Mouse (Mus musculus): Measurements from ENCODE around the gene Optc. TPM values are rescaled to one million over a fixed set of nuclear protein-coding genes. Genes with fewer than 3 reads are reported as not detected.

Gene Optc
- total and polyA plus RNA-seq, 3 experiments, result 0.27 to 0.53 TPM; not detected in 1

GRCm38 (mm10) chr1:133908659-133909575 lies 1.1 kb upstream of the Optc start (continued):
- TF ChIP-seq ELF1 (IDR thresholded peaks at IDR 0.05; ENCODE audit: low read depth, low read length) (peak; percentile 45; the same call in 1 of the 2 replicates), MYB (IDR thresholded peaks at IDR 0.05; ENCODE audit: low read depth, low read length) (no peak), HCFC1 (IDR thresholded peaks at IDR 0.05; ENCODE audit: low read depth, low read length) (peak; percentile 57; the same call in 1 of the 2 replicates), MXI1 (IDR thresholded peaks at IDR 0.05; ENCODE audit: low read depth, low read length) (peak; percentile 55), MAX (IDR thresholded peaks at IDR 0.05; ENCODE audit: low read length) (peak; percentile 49), ETS1 (IDR thresholded peaks at IDR 0.05; ENCODE audit: low read depth, low read length) (peak; percentile 62), E2F4 (IDR thresholded peaks at IDR 0.05; ENCODE audit: borderline replicate concordance, low read depth, low read length) (no peak), MYC (IDR thresholded peaks at IDR 0.05; ENCODE audit: low read depth, low read length) (peak; percentile 79; the same call in 1 of the 2 replicates)

GRCm38 (mm10) chr1:133906420-133906819 lies 1.4 kb downstream of the Optc start:
- Histone ChIP-seq H3K27ac (ENCODE audit: control insufficient read depth, low read depth, low read length) (no peak overlapping the region), H3K27me3 (ENCODE audit: control insufficient read depth in 1 of 2, insufficient read depth in 2 of 2, low read length in 2 of 2) (no peaks in the 10 kb centered on the region)

GRCm38 (mm10) chr1:133900825-133901224 lies 7.0 kb downstream of the Optc start:
- peaks cover 0 to 5% of the 10 kb centered on the region in 2 experiments; a peak in 2 of 4 replicates for H3K36me3 ChIP-seq (ENCODE audit: control insufficient read depth in 1 of 2, insufficient read depth in 2 of 2, low read length in 2 of 2)
- H3K27ac ChIP-seq (ENCODE audit: control insufficient read depth, low read depth, low read length), result no peak overlapping the region
- DNase-seq (ENCODE audit: low read depth, low spot score), result no peak
- no peaks in the 10 kb centered on the region for H3K9me3 ChIP-seq (replicated peaks; ENCODE audit: insufficient read depth, low read length)
- H3K79me2 ChIP-seq (ENCODE audit: control insufficient read depth, insufficient read depth, low read length, poor library complexity), result no peaks in the 10 kb centered on the region
- H3K27me3 ChIP-seq (ENCODE audit: control insufficient read depth in 1 of 2, insufficient read depth in 2 of 2, low read length in 2 of 2), result no peaks in the 10 kb centered on the region
- peaks cover 0 to 14% of the 10 kb centered on the region in 2 experiments; a peak in 2 of 4 replicates for H3K4me1 ChIP-seq (ENCODE audit: control insufficient read depth in 1 of 2, insufficient read depth in 2 of 2, low read length in 2 of 2)
- H3K4me3 ChIP-seq (ENCODE audit: control insufficient read depth in 1 of 2, insufficient read depth in 1 of 2, low read depth in 2 of 2, low read length in 2 of 2), result no peak overlapping the region
- H3K9ac ChIP-seq (ENCODE audit: control insufficient read depth, low read depth, low read length, poor library complexity, severe bottlenecking), result no peak overlapping the region
- TF ChIP-seq TAL1 (IDR thresholded peaks at IDR 0.05; ENCODE audit: low read length) (no peak), EP300 (IDR thresholded peaks at IDR 0.05; ENCODE audit: low read depth in 1 of 2, low read length in 2 of 2) (no peak), GABPA (IDR thresholded peaks at IDR 0.05; ENCODE audit: low read depth, low read length) (no peak), TCF12 (IDR thresholded peaks at IDR 0.05; ENCODE audit: low read depth, low read length) (no peak), HCFC1 (IDR thresholded peaks at IDR 0.05; ENCODE audit: low read depth, low read length) (no peak), ETS1 (IDR thresholded peaks at IDR 0.05; ENCODE audit: low read depth, low read length) (no peak), ZMIZ1 (IDR thresholded peaks at IDR 0.05; ENCODE audit: low read depth, low read length) (no peak), ZC3H11A (IDR thresholded peaks at IDR 0.05; ENCODE audit: low read depth, low read length) (no peak), GATA1 (IDR thresholded peaks at IDR 0.05; ENCODE audit: low read depth, low read length) (no peak), MEF2A (IDR thresholded peaks at IDR 0.05; ENCODE audit: extremely low read depth, insufficient replicate concordance, low read depth, low read length, poor library complexity, severe bottlenecking) (no peak), POLR2A (IDR thresholded peaks at IDR 0.05; ENCODE audit: control insufficient read depth in 1 of 2, insufficient read depth in 1 of 2, low read depth in 1 of 2, low read length in 2 of 2, poor library complexity in 1 of 2) (no peak), POLR2AphosphoS2 (IDR thresholded peaks at IDR 0.05; ENCODE audit: low read length) (no peak), NELFE (IDR thresholded peaks at IDR 0.05; ENCODE audit: low read depth, low read length) (no peak), USF2 (IDR thresholded peaks at IDR 0.05; ENCODE audit: borderline replicate concordance in 1 of 2, insufficient read depth in 1 of 2, low read depth in 1 of 2, low read length in 2 of 2) (no peak)

More at GRCm38 (mm10) chr1:133906420-133906819, 1.4 kb downstream of the Optc start:
- TF ChIP-seq GATA1 (IDR thresholded peaks at IDR 0.05; ENCODE audit: low read depth, low read length), result 0 out of 2 replicates have a peak, but pooled peaks have one; percentile 27
- no peak for TF ChIP-seq MAZ (IDR thresholded peaks at IDR 0.05; ENCODE audit: low read depth, low read length)
- no peak for TF ChIP-seq POLR2AphosphoS5 (IDR thresholded peaks at IDR 0.05; ENCODE audit: borderline replicate concordance, low read depth, low read length)
- TF ChIP-seq TAL1 (IDR thresholded peaks at IDR 0.05; ENCODE audit: low read length), result peak; percentile 36; the same call in 1 of the 2 replicates
- TF ChIP-seq NRF1 (IDR thresholded peaks at IDR 0.05; ENCODE audit: insufficient read depth, low read depth, low read length, poor library complexity, severe bottlenecking), result peak; percentile 64
- peak; percentile 25 to 45; a peak in 3 of 4 replicates for TF ChIP-seq EP300 (IDR thresholded peaks at IDR 0.05; ENCODE audit: low read depth in 1 of 2, low read length in 2 of 2)
- peak; percentile 62 for TF ChIP-seq ETS1 (IDR thresholded peaks at IDR 0.05; ENCODE audit: low read depth, low read length)
- peak; percentile 76 for TF ChIP-seq ELF1 (IDR thresholded peaks at IDR 0.05; ENCODE audit: low read depth, low read length)
- TF ChIP-seq CTCF (IDR thresholded peaks at IDR 0.05 in 2 of 3, conservative IDR thresholded peaks at IDR 0.05 in 1 of 3; ENCODE audit: control insufficient read depth in 1 of 3, insufficient read depth in 1 of 3, low read depth in 2 of 3, low read length in 3 of 3, poor library complexity in 1 of 3, severe bottlenecking in 1 of 3), result no peak
- no peak for TF ChIP-seq POLR2AphosphoS2 (IDR thresholded peaks at IDR 0.05; ENCODE audit: low read length)
- peak; percentile 65 for TF ChIP-seq TCF12 (IDR thresholded peaks at IDR 0.05; ENCODE audit: low read depth, low read length)
- TF ChIP-seq MAFK (IDR thresholded peaks at IDR 0.05; ENCODE audit: borderline replicate concordance, low read depth, low read length), result no peak
- no peak for TF ChIP-seq RAD21 (IDR thresholded peaks at IDR 0.05; ENCODE audit: low read depth, low read length)
- TF ChIP-seq TBP (IDR thresholded peaks at IDR 0.05; ENCODE audit: low read depth, low read length), result no peak
- TF ChIP-seq RCOR1 (IDR thresholded peaks at IDR 0.05; ENCODE audit: low read depth, low read length), result peak; percentile 68
- TF ChIP-seq NELFE (IDR thresholded peaks at IDR 0.05; ENCODE audit: low read depth, low read length), result no peak
- H3K9me3 ChIP-seq (replicated peaks; ENCODE audit: insufficient read depth, low read length), result no peaks in the 10 kb centered on the region
- peaks cover 0 to 16% of the 10 kb centered on the region in 2 experiments; a peak in 2 of 4 replicates for H3K36me3 ChIP-seq (ENCODE audit: control insufficient read depth in 1 of 2, insufficient read depth in 2 of 2, low read length in 2 of 2)
- no peak overlapping the region for H3K4me3 ChIP-seq (ENCODE audit: control insufficient read depth in 1 of 2, insufficient read depth in 1 of 2, low read depth in 2 of 2, low read length in 2 of 2)
- peaks cover 6 to 29% of the 10 kb centered on the region in 2 experiments; a peak in 3 of 4 replicates for H3K4me1 ChIP-seq (ENCODE audit: control insufficient read depth in 1 of 2, insufficient read depth in 2 of 2, low read length in 2 of 2)
- DNase-seq (ENCODE audit: low read depth, low spot score), result peak; percentile 64
- peaks cover 2% of the 10 kb centered on the region; the same call in 1 of the 2 replicates for H3K79me2 ChIP-seq (ENCODE audit: control insufficient read depth, insufficient read depth, low read length, poor library complexity)
- no peak overlapping the region for H3K9ac ChIP-seq (ENCODE audit: control insufficient read depth, low read depth, low read length, poor library complexity, severe bottlenecking)
